Mouse (Mus musculus): ENCODE data around the gene Otud4.

Otud4 gene

GRCm38 (mm10) chr8:79639586-79640451 lies at the start of gene Otud4:
Gene Otud4, plus strand, starts transcription at chr8:79639618.
- peak; percentile 67 to 77 for DNase-seq

GRCm38 (mm10) chr8:79600962-79601361 lies 38.5 kb upstream of the Otud4 start:
- no peak for DNase-seq

GRCm38 (mm10) chr8:79603204-79603603 lies 36.2 kb upstream of the Otud4 start:
- peak; percentile 22 to 46 for DNase-seq

GRCm38 (mm10) chr8:79606225-79606624 lies 33.2 kb upstream of the Otud4 start:
- peak; percentile 38 to 51 for DNase-seq

GRCm38 (mm10) chr8:79606751-79607300 lies 32.6 kb upstream of the Otud4 start:
- no peak for DNase-seq

- DNase-seq = no peak
These were observed 30.7 kb upstream of the Otud4 start for GRCm38 (mm10) chr8:79608701-79609100.

GRCm38 (mm10) chr8:79610268-79610667 lies 29.1 kb upstream of the Otud4 start:
- no peak for DNase-seq

GRCm38 (mm10) chr8:79612298-79612697 lies 27.1 kb upstream of the Otud4 start:
- DNase-seq = no peak

- no peak for DNase-seq
These were observed 26.5 kb upstream of the Otud4 start for GRCm38 (mm10) chr8:79612965-79613364.

GRCm38 (mm10) chr8:79615741-79616350 lies 23.6 kb upstream of the Otud4 start:
- DNase-seq = peak in 1 of 2 experiments; percentile 37

- no peak for DNase-seq
These were observed 20.5 kb upstream of the Otud4 start for GRCm38 (mm10) chr8:79618906-79619305.

- DNase-seq = no peak
These were observed 20.1 kb upstream of the Otud4 start for GRCm38 (mm10) chr8:79619353-79619752.

GRCm38 (mm10) chr8:79620000-79620399 lies 19.4 kb upstream of the Otud4 start:
- no peak for DNase-seq

- DNase-seq = peak in 1 of 2 experiments; percentile 15
These were observed 18.7 kb upstream of the Otud4 start for GRCm38 (mm10) chr8:79620489-79621276.

GRCm38 (mm10) chr8:79622346-79622745 lies 17.1 kb upstream of the Otud4 start:
- DNase-seq = no peak

GRCm38 (mm10) chr8:79623351-79623750 lies 16.1 kb upstream of the Otud4 start:
- DNase-seq = no peak

- DNase-seq = no peak
These were observed 15.0 kb upstream of the Otud4 start for GRCm38 (mm10) chr8:79624416-79624815.

GRCm38 (mm10) chr8:79626213-79626612 lies 13.2 kb upstream of the Otud4 start:
- DNase-seq = no peak

- DNase-seq = no peak
These were observed 3.9 kb upstream of the Otud4 start for GRCm38 (mm10) chr8:79635491-79635890.

- DNase-seq = no peak
These were observed 3.3 kb upstream of the Otud4 start for GRCm38 (mm10) chr8:79636151-79636550.

GRCm38 (mm10) chr8:79637237-79637636 lies 2.2 kb upstream of the Otud4 start:
- DNase-seq = no peak

GRCm38 (mm10) chr8:79638001-79638706 lies 1.3 kb upstream of the Otud4 start:
- DNase-seq = peak; percentile 17 to 26
